Mouse (Mus musculus) adrenal gland, adult 2 months (tissue): Measurements from ENCODE around the gene Zfp985. TPM values are rescaled to one million over a fixed set of nuclear protein-coding genes. Genes with fewer than 3 reads are reported as not detected.
"Not testable (repeated sequence)": the region's sequence is repeated elsewhere in the genome, so short reads cannot be mapped to it uniquely, and the experiment has no call there.

Experiments used
- DNase-seq: peaks from one replicate; pipeline ENCODE4 v3.0.0; 2021
- polyA plus RNA-seq: library from polyadenylated mRNA; depleted of rRNA; stranded (reverse); fragments of >200 nt; gene quantifications from 2 replicates; pipeline ENCODE4 v1.2.3, GENCODE M21; 2012; rRNA removed
- total RNA-seq, 2 experiments: library from RNA; stranded (reverse); gene quantifications; 2 replicates each; pipeline ENCODE4 v1.2.3; 2021

The Zfp985 gene
- total and polyA plus RNA-seq, 3 experiments, result 0.09 to 0.41 TPM; not detected in 1

DNA sequence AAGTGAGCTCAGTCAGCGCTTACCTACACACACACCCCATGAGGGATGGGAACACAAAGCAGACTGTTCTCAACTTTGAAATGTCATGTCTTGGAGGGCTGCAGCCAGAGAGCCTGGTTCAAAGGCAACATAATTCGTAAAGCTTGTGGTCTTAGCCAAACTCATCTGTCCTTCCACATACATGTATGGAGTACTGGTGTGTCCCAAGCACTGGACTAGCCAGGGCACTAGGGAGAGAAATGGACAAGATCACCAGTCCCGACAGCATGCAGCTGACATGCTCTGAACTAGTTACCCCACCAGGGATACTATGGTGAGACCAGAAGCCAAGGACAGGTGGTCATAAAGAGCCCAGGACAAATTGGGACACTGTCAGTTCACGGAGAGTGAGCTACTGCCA lies 50.7 kb downstream of the Zfp985 start:
- DNase-seq, result no peak

DNA sequence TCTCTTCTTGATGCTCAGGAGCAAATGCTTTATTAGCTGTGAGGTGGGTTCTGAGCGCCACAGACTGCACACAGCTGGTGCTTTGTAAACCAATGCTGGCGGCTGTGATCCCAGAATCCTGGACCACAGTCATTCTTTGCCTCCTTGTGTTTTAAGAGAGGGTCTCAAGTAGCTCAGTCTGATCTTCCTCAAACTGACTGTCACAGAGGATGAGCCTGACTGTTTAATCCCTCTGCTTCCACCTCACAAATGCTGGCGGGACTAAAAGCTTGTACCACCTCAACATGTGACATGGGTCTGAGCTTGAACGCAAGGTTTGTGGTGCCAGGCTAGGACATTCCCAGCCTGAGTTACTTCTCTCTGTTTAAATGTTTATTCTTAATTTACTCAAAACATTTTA lies 52.4 kb downstream of the Zfp985 start:
- no peak for DNase-seq

GRCm38 (mm10) chr4:147606511-147606910 lies 53.4 kb downstream of the Zfp985 start:
- not testable (repeated sequence) for DNase-seq

GRCm38 (mm10) chr4:147633818-147634262 lies 80.8 kb downstream of the Zfp985 start:
- not testable (repeated sequence) for DNase-seq

Other genes with a start within 250 kb of the Zfp985 start
- under 1 TPM; 0.20 to 0.21 TPM for gene Zfp988, start 247.6 kb upstream of the Zfp985 start, total RNA-seq
- gene Zfp988, start 247.6 kb upstream of the Zfp985 start, polyA plus RNA-seq, result not detected in 2 replicates
- gene Zfp978, start 192.0 kb upstream of the Zfp985 start, total RNA-seq, result under 1 TPM; 0.23 to 0.35 TPM
- gene Zfp978, start 192.0 kb upstream of the Zfp985 start, polyA plus RNA-seq, result not detected in 2 replicates
- 10 to 100 TPM; 12.9 to 14.3 TPM for gene Zfp982, start 60.9 kb upstream of the Zfp985 start, total RNA-seq
- gene Zfp982, start 60.9 kb upstream of the Zfp985 start, polyA plus RNA-seq, result not detected in 2 replicates
- under 1 TPM; 0.23 to 0.69 TPM for gene Gm16503, start 13.1 kb upstream of the Zfp985 start, total RNA-seq
- not detected in 2 replicates for gene Gm16503, start 13.1 kb upstream of the Zfp985 start, polyA plus RNA-seq
- 1 to 10 TPM; 2.3 to 2.8 TPM for gene Zfp979, start 89.2 kb downstream of the Zfp985 start, total RNA-seq
- gene Zfp979, start 89.2 kb downstream of the Zfp985 start, polyA plus RNA-seq, result not detected in 2 replicates
- under 1 TPM in 1 of 2 experiments, not detected in 1; 0.23 TPM for gene Zfp534, start 149.3 kb downstream of the Zfp985 start, total RNA-seq
- not detected in 2 replicates for gene Zfp534, start 149.3 kb downstream of the Zfp985 start, polyA plus RNA-seq